Mouse (Mus musculus) stomach, embryonic 15.5 days (tissue): ENCODE results near the gene Acot7. TPM values are rescaled to one million over a fixed set of nuclear protein-coding genes. Genes with fewer than 3 reads are reported as not detected.
"Not testable (repeated sequence)": the region's sequence is repeated elsewhere in the genome, so short reads cannot be mapped to it uniquely, and the experiment has no call there.

Source experiments
- ATAC-seq: fragments of 200-750 bp; cut with Nextera tagmentation; 2 replicates; pipeline ENCODE4 v1.8.0; 2017; ENCODE audit warnings: low read depth, moderate number of reproducible peaks, moderate TSS enrichment; ENCODE audit not compliant: insufficient read depth, low FRiP score
- H3K27ac ChIP-seq: fragments of 300-500 bp; sonication (generic); 2 replicates; pipeline ENCODE4 v1.5.1; 2015; ENCODE audit warnings: mild to moderate bottlenecking, inconsistent platforms
- H3K27me3 ChIP-seq: fragments of 300-500 bp; sonication (generic); replicated peaks from 2 replicates; pipeline ENCODE4 v1.6.1; 2015; ENCODE audit warnings: inconsistent platforms
- H3K36me3 ChIP-seq: fragments of 300-500 bp; sonication (generic); 2 replicates; pipeline ENCODE4 v1.6.1; 2015; ENCODE audit warnings: inconsistent platforms
- H3K4me1 ChIP-seq: fragments of 300-500 bp; sonication (generic); 2 replicates; pipeline ENCODE4 v1.6.1; 2015; ENCODE audit warnings: inconsistent platforms
- H3K4me2 ChIP-seq: fragments of 300-500 bp; sonication (generic); 2 replicates; pipeline ENCODE4 v1.6.1; 2015; ENCODE audit warnings: mild to moderate bottlenecking, inconsistent platforms
- H3K4me3 ChIP-seq: fragments of 300-500 bp; sonication (generic); replicated peaks from 2 replicates; pipeline ENCODE4 v1.5.1; 2015; ENCODE audit warnings: inconsistent platforms
- H3K9ac ChIP-seq: fragments of 300-500 bp; sonication (generic); 2 replicates; pipeline ENCODE4 v1.6.1; 2015; ENCODE audit warnings: inconsistent platforms
- H3K9me3 ChIP-seq: fragments of 300-500 bp; sonication (generic); 2 replicates; pipeline ENCODE4 v1.6.1; 2016; ENCODE audit warnings: inconsistent platforms
- WGBS: fragments of 180-500 bp; shearing (Covaris S2); methylation state at CpG from one replicate; pipeline ENCODE4 v1.1.7; 2015; 5-methylcytosine and 5-hydroxymethylcytosine counted together
- polyA plus RNA-seq: library from polyadenylated mRNA; unstranded; fragments of >200 nt; fragmentation: Nextera tagmentation; extraction: Ambion mirVana; gene quantifications from 2 replicates; pipeline ENCODE4 v1.2.1, GENCODE M21; 2015

Acot7 gene
- polyA plus RNA-seq, 1 experiment from 2014 or later, result 60.0 TPM

GRCm38 (mm10) chr4:152214871-152215415 is 37.0 kb downstream of the Acot7 start:
- Histone ChIP-seq H3K27me3 (no peaks in the 10 kb centered on the region), H3K9me3 (no peaks in the 10 kb centered on the region), H3K4me1 (peaks cover 9% of the 10 kb centered on the region), H3K4me2 (peak overlapping the region; percentile 39), H3K27ac (peak overlapping the region; percentile 67; the same call in 1 of the 2 replicates), H3K9ac (no peak overlapping the region), H3K4me3 (no peak overlapping the region), H3K36me3 (no peaks in the 10 kb centered on the region)
- peak; percentile 11; the same call in 1 of the 2 replicates for ATAC-seq
- WGBS, result 57% methylated on average over 8 of the region's 8 CpGs

GRCm38 (mm10) chr4:152219591-152219990 is 41.7 kb downstream of the Acot7 start:
- Histone ChIP-seq H3K27ac (no peak overlapping the region), H3K4me2 (no peak overlapping the region), H3K9me3 (no peaks in the 10 kb centered on the region), H3K4me3 (no peak overlapping the region), H3K36me3 (no peaks in the 10 kb centered on the region), H3K9ac (no peak overlapping the region), H3K27me3 (no peaks in the 10 kb centered on the region), H3K4me1 (peaks cover 22% of the 10 kb centered on the region)
- no peak for ATAC-seq
- 91% methylated on average over 3 of the region's 3 CpGs for WGBS

- H3K27ac ChIP-seq, result no peak overlapping the region
- H3K9ac ChIP-seq, result no peak overlapping the region
- 75% methylated on average over 6 of the region's 7 CpGs for WGBS
- no peaks in the 10 kb centered on the region for H3K9me3 ChIP-seq
- H3K4me1 ChIP-seq, result peaks cover 18% of the 10 kb centered on the region
- H3K27me3 ChIP-seq, result no peaks in the 10 kb centered on the region
- ATAC-seq, result 0 out of 2 replicates have a peak, but pooled peaks have one; percentile 13
- H3K4me2 ChIP-seq, result no peak overlapping the region
- H3K36me3 ChIP-seq, result no peaks in the 10 kb centered on the region
- H3K4me3 ChIP-seq, result no peak overlapping the region
These were observed 43.0 kb downstream of the Acot7 start for GRCm38 (mm10) chr4:152220771-152221410.

- no peaks in the 10 kb centered on the region for H3K9me3 ChIP-seq
- no peak overlapping the region for H3K27ac ChIP-seq
- H3K27me3 ChIP-seq, result no peaks in the 10 kb centered on the region
- H3K4me1 ChIP-seq, result peaks cover 18% of the 10 kb centered on the region
- H3K36me3 ChIP-seq, result no peaks in the 10 kb centered on the region
- H3K4me2 ChIP-seq, result no peak overlapping the region
- H3K4me3 ChIP-seq, result no peak overlapping the region
- peak; percentile 33; the same call in 1 of the 2 replicates for ATAC-seq
- WGBS, result 43% methylated on average over 9 of the region's 9 CpGs
- H3K9ac ChIP-seq, result no peak overlapping the region
These were observed 43.5 kb downstream of the Acot7 start for GRCm38 (mm10) chr4:152221411-152221887.

GRCm38 (mm10) chr4:152222111-152222510 is 44.2 kb downstream of the Acot7 start:
- ATAC-seq, result no peak
- 81% methylated on average over 6 of the region's 6 CpGs for WGBS

GRCm38 (mm10) chr4:152222513-152222912 is 44.6 kb downstream of the Acot7 start:
- H3K4me3 ChIP-seq, result no peak overlapping the region
- H3K27ac ChIP-seq, result no peak overlapping the region
- no peaks in the 10 kb centered on the region for H3K36me3 ChIP-seq
- H3K9ac ChIP-seq, result no peak overlapping the region
- H3K4me2 ChIP-seq, result no peak overlapping the region
- H3K27me3 ChIP-seq, result no peaks in the 10 kb centered on the region
- H3K4me1 ChIP-seq, result peaks cover 18% of the 10 kb centered on the region
- ATAC-seq, result no peak
- no peaks in the 10 kb centered on the region for H3K9me3 ChIP-seq
- WGBS, result 63% methylated on average over 1 of the region's 1 CpGs

More at GRCm38 (mm10) chr4:152222111-152222510, 44.2 kb downstream of the Acot7 start:
- H3K4me3 ChIP-seq, result no peak overlapping the region
- H3K4me2 ChIP-seq, result no peak overlapping the region
- H3K27ac ChIP-seq, result no peak overlapping the region
- no peak overlapping the region for H3K9ac ChIP-seq
- H3K4me1 ChIP-seq, result peaks cover 18% of the 10 kb centered on the region
- H3K9me3 ChIP-seq, result no peaks in the 10 kb centered on the region
- no peaks in the 10 kb centered on the region for H3K27me3 ChIP-seq
- no peaks in the 10 kb centered on the region for H3K36me3 ChIP-seq

GRCm38 (mm10) chr4:152224156-152224555 is 46.2 kb downstream of the Acot7 start:
- ATAC-seq, result no peak
- H3K4me3 ChIP-seq, result no peak overlapping the region
- no peak overlapping the region for H3K27ac ChIP-seq
- no peaks in the 10 kb centered on the region for H3K36me3 ChIP-seq
- no peak overlapping the region for H3K4me2 ChIP-seq
- H3K27me3 ChIP-seq, result no peaks in the 10 kb centered on the region
- WGBS, result 63% methylated on average over 5 of the region's 5 CpGs
- H3K4me1 ChIP-seq, result peaks cover 18% of the 10 kb centered on the region
- no peak overlapping the region for H3K9ac ChIP-seq
- H3K9me3 ChIP-seq, result no peaks in the 10 kb centered on the region

GRCm38 (mm10) chr4:152226901-152227486 is 49.1 kb downstream of the Acot7 start:
- no peaks in the 10 kb centered on the region for H3K27me3 ChIP-seq
- H3K36me3 ChIP-seq, result no peaks in the 10 kb centered on the region
- H3K4me1 ChIP-seq, result 0 out of 2 replicates have a peak, but pooled peaks cover 7% of the 10 kb centered on the region
- H3K27ac ChIP-seq, result no peak overlapping the region
- 83% methylated on average over 13 of the region's 13 CpGs for WGBS
- no peak for ATAC-seq
- no peak overlapping the region for H3K9ac ChIP-seq
- no peaks in the 10 kb centered on the region for H3K9me3 ChIP-seq
- no peak overlapping the region for H3K4me2 ChIP-seq
- no peak overlapping the region for H3K4me3 ChIP-seq

- no peak overlapping the region for H3K9ac ChIP-seq
- H3K4me1 ChIP-seq, result no peaks in the 10 kb centered on the region
- H3K36me3 ChIP-seq, result no peaks in the 10 kb centered on the region
- H3K9me3 ChIP-seq, result no peaks in the 10 kb centered on the region
- H3K27me3 ChIP-seq, result no peaks in the 10 kb centered on the region
- WGBS, result 75% methylated on average over 12 of the region's 12 CpGs
- H3K4me2 ChIP-seq, result no peak overlapping the region
- ATAC-seq, result no peak
- no peak overlapping the region for H3K4me3 ChIP-seq
- H3K27ac ChIP-seq, result no peak overlapping the region
These were observed 50.0 kb downstream of the Acot7 start for GRCm38 (mm10) chr4:152227749-152228527.

- not testable (repeated sequence) for H3K4me3 ChIP-seq, H3K9ac ChIP-seq, H3K9me3 ChIP-seq, H3K4me2 ChIP-seq, H3K4me1 ChIP-seq, H3K27me3 ChIP-seq, ATAC-seq, H3K36me3 ChIP-seq, H3K27ac ChIP-seq
- WGBS, result 38% methylated on average over 4 of the region's 4 CpGs
These were observed 52.4 kb downstream of the Acot7 start for GRCm38 (mm10) chr4:152230331-152230730.

GRCm38 (mm10) chr4:152231326-152231725 is 53.4 kb downstream of the Acot7 start:
- Histone ChIP-seq H3K9me3 (no peaks in the 10 kb centered on the region), H3K4me1 (no peaks in the 10 kb centered on the region), H3K27ac (no peak overlapping the region), H3K36me3 (no peaks in the 10 kb centered on the region), H3K4me3 (no peak overlapping the region), H3K4me2 (no peak overlapping the region), H3K9ac (no peak overlapping the region), H3K27me3 (no peaks in the 10 kb centered on the region)
- 82% methylated on average over 7 of the region's 7 CpGs for WGBS
- ATAC-seq, result no peak
